Mouse (Mus musculus) bone marrow macrophage, adult 2 months (primary cell): ENCODE results near the gene Rptor.

ENCODE experiments used
- CTCF ChIP-seq: IDR thresholded peaks from 2 replicates; pipeline ENCODE4 v1.5.1; 2012; ENCODE audit warnings: low read depth, mild to moderate bottlenecking, low read length, moderate library complexity
- POLR2A ChIP-seq: IDR thresholded peaks from 2 replicates; pipeline ENCODE4 v1.6.1; 2012; ENCODE audit warnings: mild to moderate bottlenecking, low read depth, low read length, borderline replicate concordance

GRCm38 (mm10) chr11:119941794-119942193, 339.1 kb downstream of the Rptor start:
- TF ChIP-seq POLR2A (no peak), CTCF (no peak)
